ENCODE assay signal across 27 mouse cellular contexts in genomic region chr7:17171827-17172226, GRCm38 (mm10). TPM values are rescaled to one million over a fixed set of nuclear protein-coding genes. Genes with fewer than 3 reads are reported as not detected.
A peak's percentile ranks its signal among the peaks of the same experiment; 100 is the strongest.
DNase-seq lines count a peak whose midpoint lies in the region; ATAC-seq and TF ChIP-seq lines count a peak whose summit lies in the region.
"Had no signal": no experiment of that assay in that cellular context is flagged by ENCODE, and none has a peak within 500 bp of the region (broad histone marks: within the 10 kb centered on the region; RNA-seq: fewer than 3 reads in every experiment).

No protein-coding gene starts in this region.

- peaks cover 7% of the 10 kb centered on the region; the same call in 1 of the 2 replicates for H3K9me3 ChIP-seq in forebrain, embryonic 11.5 days (ENCODE audit: control insufficient read depth, low read length)
- peaks cover 27% of the 10 kb centered on the region for H3K9me3 ChIP-seq in forebrain, embryonic 13.5 days (replicated peaks)
- H3K9me3 ChIP-seq in G1E (replicated peaks), result no peaks in the 10 kb centered on the region
- peaks cover 14% of the 10 kb centered on the region; the same call in 1 of the 2 replicates for H3K9me3 ChIP-seq in midbrain, embryonic 14.5 days (ENCODE audit: control insufficient read depth, low read length)

- TF ChIP-seq CTCF in G1E (IDR thresholded peaks at IDR 0.05; ENCODE audit: low read depth, low read length), result no peak

- H3K4me1 ChIP-seq in forebrain, embryonic 11.5 days (replicated peaks; ENCODE audit: control insufficient read depth, insufficient read depth, low read length), result no peaks in the 10 kb centered on the region
- no peaks in the 10 kb centered on the region for H3K4me1 ChIP-seq in forebrain, embryonic 13.5 days
- H3K4me1 ChIP-seq in G1E (ENCODE audit: insufficient read depth, low read depth, low read length), result peaks cover 10% of the 10 kb centered on the region
- no peaks in the 10 kb centered on the region for H3K4me1 ChIP-seq in midbrain, embryonic 14.5 days (ENCODE audit: control insufficient read depth, insufficient read depth, low read length)

- 94% methylated on average over 4 of the region's 4 CpGs for WGBS in forebrain, embryonic 11.5 days
- WGBS in forebrain, embryonic 13.5 days, result 91% methylated on average over 4 of the region's 4 CpGs
- 87% methylated on average over 4 of the region's 4 CpGs for WGBS in midbrain, embryonic 14.5 days

- no peak overlapping the region for H3K9ac ChIP-seq in forebrain, embryonic 11.5 days (ENCODE audit: low read length)
- no peak overlapping the region for H3K9ac ChIP-seq in forebrain, embryonic 13.5 days
- H3K9ac ChIP-seq in midbrain, embryonic 14.5 days (replicated peaks; ENCODE audit: low read length), result no peak overlapping the region

- no peak overlapping the region for H3K27ac ChIP-seq in forebrain, embryonic 11.5 days (ENCODE audit: low read depth, low read length)
- H3K27ac ChIP-seq in forebrain, embryonic 13.5 days, result no peak overlapping the region
- no peak overlapping the region for H3K27ac ChIP-seq in midbrain, embryonic 14.5 days (replicated peaks; ENCODE audit: low read depth, low read length)

- ATAC-seq in forebrain, embryonic 11.5 days (replicated peaks; ENCODE audit: low FRiP score), result no peak
- ATAC-seq in forebrain, embryonic 13.5 days, result no peak
- ATAC-seq in G1E (ENCODE audit: extremely low read depth, insufficient number of reproducible peaks, low FRiP score, poor library complexity, severe bottlenecking), result peak; percentile 91
- no peak for ATAC-seq in midbrain, embryonic 14.5 days (ENCODE audit: low FRiP score, low TSS enrichment)
- ATAC-seq: activated CD4-positive, CD25-positive, alpha-beta regulatory T cell, adult 4 months; CD4-positive, CD25-positive, alpha-beta regulatory T cell, adult 4 months; Patski had no signal

- peak; percentile 17 for DNase-seq in forebrain, embryonic 11.5 days (ENCODE audit: low spot score)
- peak; percentile 36 for DNase-seq in 416B (ENCODE audit: low read depth)
- DNase-seq in G1E (ENCODE audit: low spot score), result no peak
- no peak for DNase-seq in kidney, postnatal 36 days
- DNase-seq in midbrain, embryonic 14.5 days, result no peak
- DNase-seq: adrenal gland, adult 2 months; adrenal gland, adult 8-10 months; adrenal gland, postnatal 10 days; adrenal gland, postnatal 14 days; adrenal gland, postnatal 25 days; adrenal gland, postnatal 36 days; B cell, adult 2 months; cerebellum, adult 11 months; cerebellum, adult 11-12 months; cerebellum, adult 18-20 months; cerebellum, adult 2 months; cerebellum, adult 8-10 months had no signal

- no peaks in the 10 kb centered on the region for H3K27me3 ChIP-seq in forebrain, embryonic 11.5 days (ENCODE audit: control insufficient read depth, insufficient read depth, low read length)
- H3K27me3 ChIP-seq in forebrain, embryonic 13.5 days, result no peaks in the 10 kb centered on the region
- H3K27me3 ChIP-seq in G1E (ENCODE audit: insufficient read depth, low read length), result peaks cover 4% of the 10 kb centered on the region; the same call in 1 of the 2 replicates
- H3K27me3 ChIP-seq in midbrain, embryonic 14.5 days (ENCODE audit: control insufficient read depth, insufficient read depth, low read length), result no peaks in the 10 kb centered on the region
- H3K27me3 ChIP-seq: Patski had no signal

- no peak overlapping the region for H3K4me2 ChIP-seq in forebrain, embryonic 11.5 days (ENCODE audit: low read depth, low read length, severe bottlenecking)
- no peak overlapping the region for H3K4me2 ChIP-seq in forebrain, embryonic 13.5 days
- H3K4me2 ChIP-seq in midbrain, embryonic 14.5 days (ENCODE audit: low read length), result no peak overlapping the region

- H3K36me3 ChIP-seq in forebrain, embryonic 11.5 days (ENCODE audit: control insufficient read depth, insufficient read depth, low read length), result no peaks in the 10 kb centered on the region
- no peaks in the 10 kb centered on the region for H3K36me3 ChIP-seq in forebrain, embryonic 13.5 days (ENCODE audit: poor library complexity, severe bottlenecking)
- no peaks in the 10 kb centered on the region for H3K36me3 ChIP-seq in G1E (replicated peaks)
- H3K36me3 ChIP-seq in midbrain, embryonic 14.5 days (ENCODE audit: control insufficient read depth, insufficient read depth, low read length), result no peaks in the 10 kb centered on the region

- H3K4me3 ChIP-seq in forebrain, embryonic 11.5 days (ENCODE audit: low read depth, low read length), result no peak overlapping the region
- no peak overlapping the region for H3K4me3 ChIP-seq in forebrain, embryonic 13.5 days
- H3K4me3 ChIP-seq in G1E (ENCODE audit: low read depth, low read length), result no peak overlapping the region
- no peak overlapping the region for H3K4me3 ChIP-seq in midbrain, embryonic 14.5 days (replicated peaks; ENCODE audit: low read depth, low read length)

RNA-seq across cellular contexts. Expression of gene Ceacam3, which starts 21.7 kb away (rescaled TPM):
- polyA plus RNA-seq in forebrain, embryonic 11.5 days (2014; fragmentation: Nextera tagmentation; extraction: Ambion mirVana), result not detected in 2 replicates
- not detected in 2 replicates for polyA plus RNA-seq in forebrain, embryonic 13.5 days (2015; fragmentation: Nextera tagmentation; extraction: Ambion mirVana)
- total RNA-seq in G1E (2014; fragmentation: Nextera tagmentation) (not detected in 2 replicates), G1E (2017) (0.29 and 0.44 TPM in 2 replicates)
- polyA plus RNA-seq in G1E (2012), result 0.02 TPM in 1 of 2 replicates, not detected in the other
- polyA plus RNA-seq in midbrain, embryonic 14.5 days (2014; fragmentation: Nextera tagmentation; extraction: Ambion mirVana), result not detected in 2 replicates
- total RNA-seq: adrenal gland, adult 18-20 months; adrenal gland, adult 2 months; adrenal gland, adult 8-10 months; adrenal gland, postnatal 10 days; adrenal gland, postnatal 14 days; adrenal gland, postnatal 25 days; adrenal gland, postnatal 36 days; adrenal gland, postnatal 4 days; CH12.LX; ES-E14; MEL had no signal
- polyA plus RNA-seq: activated CD4-positive, CD25-positive, alpha-beta regulatory T cell, adult 4 months; adrenal gland, adult 2 months; C2C12; CD4-positive, CD25-positive, alpha-beta regulatory T cell, adult 4 months; Patski had no signal

RNA-seq across cellular contexts. Expression of gene Psg29, which starts 31.4 kb away (rescaled TPM):
- polyA plus RNA-seq in forebrain, embryonic 11.5 days (2014; fragmentation: Nextera tagmentation; extraction: Ambion mirVana), result not detected in 2 replicates
- polyA plus RNA-seq in forebrain, embryonic 13.5 days (2015; fragmentation: Nextera tagmentation; extraction: Ambion mirVana), result not detected in 2 replicates
- not detected in 2 replicates for total RNA-seq in G1E (2014; fragmentation: Nextera tagmentation)
- 0.06 and 0.11 TPM in 2 replicates for total RNA-seq in G1E (2017)
- polyA plus RNA-seq in G1E (2012), result not detected in 2 replicates
- 0.04 TPM in 1 of 2 replicates, not detected in the other for polyA plus RNA-seq in midbrain, embryonic 14.5 days (2014; fragmentation: Nextera tagmentation; extraction: Ambion mirVana)
- total RNA-seq: adrenal gland, adult 2 months; adrenal gland, postnatal 10 days; adrenal gland, postnatal 14 days; adrenal gland, postnatal 25 days; adrenal gland, postnatal 36 days; adrenal gland, postnatal 4 days; CH12.LX; MEL had no signal
- polyA plus RNA-seq: adrenal gland, adult 2 months; C2C12; CD4-positive, CD25-positive, alpha-beta regulatory T cell, adult 4 months; Patski had no signal

Comparison
In these comparisons a context has a peak if more than half of its experiments do, and no peak if none do; other contexts are left out.
1. DNase-seq: peak in forebrain, embryonic 11.5 days (single experiment) and 416B (single experiment); none in G1E (single experiment), kidney, postnatal 36 days (0 of 2) and midbrain, embryonic 14.5 days (single experiment).